Mouse (Mus musculus) spleen, adult 2 months (tissue): ENCODE results near the gene Cdr2l. TPM values are rescaled to one million over a fixed set of nuclear protein-coding genes. Genes with fewer than 3 reads are reported as not detected.

Source experiments
- DNase-seq, 2 experiments: peaks; one replicate each; pipeline versions ENCODE4 v3.0.0 to v3.0.0-alpha.2; 2012 to 2021; ENCODE audit warnings: low spot score in 2 of 2, low read depth in 1 of 2
- H3K27ac ChIP-seq: fragments of 200-500 bp; 2 replicates; pipeline ENCODE4 v1.5.1; 2012; ENCODE audit warnings: low read length, inconsistent platforms; ENCODE audit not compliant: insufficient read depth
- H3K27me3 ChIP-seq: fragments of 200-500 bp; 2 replicates; pipeline ENCODE4 v1.6.1; 2012; ENCODE audit warnings: mild to moderate bottlenecking, moderate library complexity, low read length, inconsistent platforms; ENCODE audit not compliant: control insufficient read depth, insufficient read depth
- H3K36me3 ChIP-seq: fragments of 200-500 bp; 2 replicates; pipeline ENCODE4 v1.6.1; 2012; ENCODE audit warnings: mild to moderate bottlenecking, low read length, inconsistent platforms; ENCODE audit not compliant: control insufficient read depth, insufficient read depth
- H3K4me1 ChIP-seq: fragments of 200-500 bp; 2 replicates; pipeline ENCODE4 v1.6.1; 2011; ENCODE audit warnings: inconsistent platforms; ENCODE audit not compliant: control insufficient read depth, insufficient read depth, insufficient read length
- H3K4me3 ChIP-seq: fragments of 200-500 bp; 2 replicates; pipeline ENCODE4 v1.5.1; 2011; ENCODE audit warnings: mild to moderate bottlenecking, inconsistent platforms; ENCODE audit not compliant: insufficient read depth, insufficient read length; ENCODE audit errors: extremely low read depth
- CTCF ChIP-seq: fragments of 200-500 bp; IDR thresholded peaks from 2 replicates; pipeline ENCODE4 v1.5.1; 2011; ENCODE audit warnings: mild to moderate bottlenecking, inconsistent platforms; ENCODE audit not compliant: insufficient read depth, insufficient read length, insufficient replicate concordance; ENCODE audit errors: extremely low read depth
- POLR2A ChIP-seq: fragments of 200-500 bp; IDR thresholded peaks from 2 replicates; pipeline ENCODE4 v1.6.1; 2011; ENCODE audit warnings: low read depth, low read length, inconsistent platforms
- WGBS: fragments of 180-500 bp; shearing (Covaris S2); methylation state at CpG from one replicate; pipeline ENCODE4 v1.1.7; 2018; 5-methylcytosine and 5-hydroxymethylcytosine counted together
- polyA plus RNA-seq: library from polyadenylated mRNA; depleted of rRNA; stranded (reverse); fragments of >200 nt; gene quantifications from 2 replicates; pipeline ENCODE4 v1.2.3, GENCODE M21; 2012

Cdr2l gene
- polyA plus RNA-seq, 1 experiment: 7.0 TPM

DNA sequence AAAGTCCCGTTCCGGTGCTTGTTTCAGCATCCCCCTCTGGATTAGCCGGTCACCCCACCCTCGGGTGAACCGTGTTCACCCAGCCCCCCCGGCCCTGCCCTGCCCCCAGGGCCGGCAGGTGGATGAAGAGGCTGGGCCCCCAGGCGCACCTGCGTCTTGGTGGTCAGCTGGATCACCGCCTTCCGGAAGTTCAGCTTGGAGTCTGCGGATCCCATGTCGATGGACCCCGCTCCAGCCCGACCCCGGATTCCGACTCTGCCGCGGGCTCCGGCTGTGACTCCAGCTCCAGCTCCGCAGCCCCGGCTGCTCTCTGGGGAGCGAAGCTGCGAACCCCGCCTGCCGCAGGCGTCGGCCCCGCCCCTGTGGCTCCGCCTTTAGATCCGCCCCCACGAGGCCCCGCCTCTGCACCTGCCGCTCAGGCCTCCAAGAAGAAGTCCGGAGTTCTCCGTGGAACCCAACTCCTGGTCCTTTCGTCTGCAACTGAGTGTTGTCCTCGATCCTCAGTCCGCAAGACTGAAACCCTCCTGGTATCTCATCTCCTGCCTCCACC lies 14.2 kb upstream of the Cdr2l start, which contains the start of gene Hid1:
Gene Hid1, minus strand, starts transcription at position 362 of the 550 bp plus-strand sequence.
- peak; percentile 19 to 67 for DNase-seq
- peak within 1 kb of the TSS; percentile 62 for H3K4me3 ChIP-seq
- H3K27me3 ChIP-seq: peaks cover 8% of the 10 kb centered on the region; the same call in 1 of the 2 replicates
- under 1% methylated on average over 39 of the region's 39 CpGs for WGBS
- TF ChIP-seq POLR2A (no peak), CTCF (no peak)
- peaks cover 10% of the 10 kb centered on the region; the same call in 1 of the 2 replicates for H3K4me1 ChIP-seq
- H3K36me3 ChIP-seq: no peaks in the 10 kb centered on the region
- no peak within 1 kb of the TSS; the same call in 1 of the 2 replicates for H3K27ac ChIP-seq

DNA sequence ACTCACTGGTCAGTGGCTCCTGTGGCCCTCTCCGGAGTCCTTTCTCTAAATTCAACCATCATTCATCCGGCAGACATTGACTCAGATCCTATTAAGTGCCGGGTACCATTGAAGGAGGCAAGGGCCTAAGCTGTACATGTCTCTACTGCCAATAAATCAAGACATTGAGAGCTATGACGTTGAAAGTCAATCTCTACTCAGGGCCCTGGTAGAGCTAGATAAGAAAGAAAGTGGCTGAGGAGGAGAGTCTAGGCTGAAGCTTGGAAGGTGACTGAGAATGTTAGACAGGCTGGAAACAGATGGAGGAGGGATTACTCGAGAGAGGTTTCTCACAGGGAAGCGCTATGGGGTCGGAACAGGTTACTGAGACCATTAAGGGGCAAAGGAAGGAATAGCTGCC lies 11.3 kb upstream of the Cdr2l start:
- DNase-seq: no peak
- TF ChIP-seq CTCF (no peak), POLR2A (no peak)
- Histone ChIP-seq H3K27me3 (peaks cover 11% of the 10 kb centered on the region; the same call in 1 of the 2 replicates), H3K36me3 (no peaks in the 10 kb centered on the region), H3K4me1 (peaks cover 12% of the 10 kb centered on the region), H3K4me3 (no peak overlapping the region), H3K27ac (no peak overlapping the region)
- 64% methylated on average over 7 of the region's 7 CpGs for WGBS

DNA sequence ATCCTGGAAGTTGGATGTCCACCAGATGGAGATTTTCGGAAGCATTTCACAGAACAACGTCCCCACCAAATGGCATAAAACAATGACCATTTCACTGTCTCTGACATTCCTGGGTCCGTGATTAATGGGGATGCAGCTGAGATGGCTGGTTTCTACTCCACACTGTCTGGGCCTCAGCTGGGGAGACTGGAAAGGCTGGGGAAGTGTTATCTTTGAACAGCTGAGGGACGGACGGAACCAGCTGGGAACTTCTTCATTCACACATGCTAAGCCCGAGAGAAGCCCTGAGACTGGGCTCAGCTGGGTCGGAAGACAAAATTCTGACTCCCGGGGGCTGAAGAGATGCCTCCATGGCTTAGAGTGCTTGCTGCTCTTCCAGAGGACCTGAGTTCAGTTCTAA lies 10.4 kb upstream of the Cdr2l start:
- Histone ChIP-seq H3K4me1 (peaks cover 12% of the 10 kb centered on the region), H3K27me3 (peaks cover 10% of the 10 kb centered on the region; the same call in 1 of the 2 replicates), H3K4me3 (no peak overlapping the region), H3K27ac (no peak overlapping the region), H3K36me3 (no peaks in the 10 kb centered on the region)
- DNase-seq: no peak
- WGBS: 84% methylated on average over 8 of the region's 8 CpGs
- TF ChIP-seq POLR2A (no peak), CTCF (no peak)

DNA sequence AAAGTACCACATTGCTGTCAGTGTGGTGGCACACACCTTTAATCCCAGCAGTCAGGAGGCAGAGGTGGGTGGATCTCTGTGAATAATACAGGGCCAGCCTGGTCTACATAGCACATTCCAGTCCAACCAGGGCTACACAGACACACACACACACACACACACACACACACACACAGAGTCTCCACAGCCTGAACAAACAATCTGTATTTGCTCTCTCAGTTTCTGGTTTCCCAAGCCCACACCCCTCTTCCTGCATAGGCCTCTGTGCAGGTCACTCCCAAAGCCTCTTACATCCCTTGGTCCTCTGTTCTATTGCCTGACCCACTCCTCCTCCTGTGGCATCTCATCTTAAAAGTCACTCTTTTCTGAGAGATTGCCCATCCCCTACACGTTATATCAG lies 9.7 kb upstream of the Cdr2l start:
- WGBS: 85% methylated on average over 1 of the region's 1 CpGs

DNA sequence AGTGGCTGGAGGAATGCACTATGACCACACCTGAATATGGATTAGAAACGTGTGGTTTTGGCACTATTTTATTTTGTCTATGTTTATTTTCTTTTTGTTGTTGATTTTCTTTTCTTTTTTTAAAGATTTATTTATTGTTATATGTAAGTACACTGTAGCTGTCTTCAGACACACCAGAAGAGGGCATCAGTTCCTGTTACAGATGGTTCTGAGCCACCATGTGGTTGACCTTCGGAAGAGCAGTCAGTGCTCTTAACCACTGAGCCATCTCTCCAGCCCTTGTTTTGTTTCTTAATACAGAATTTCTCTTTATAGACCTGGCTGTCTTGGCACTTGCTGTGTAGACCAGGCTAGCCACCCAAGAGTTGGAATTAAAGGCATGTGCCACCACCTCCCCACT lies 9.0 kb upstream of the Cdr2l start:
- WGBS: 44% methylated on average over 2 of the region's 2 CpGs

More for the DNA sequence above, 9.7 kb upstream of the Cdr2l start:
- TF ChIP-seq CTCF (no peak), POLR2A (no peak)
- peaks cover 7% of the 10 kb centered on the region; the same call in 1 of the 2 replicates for H3K27me3 ChIP-seq
- H3K4me1 ChIP-seq: peaks cover 10% of the 10 kb centered on the region
- no peaks in the 10 kb centered on the region for H3K36me3 ChIP-seq
- no peak overlapping the region for H3K4me3 ChIP-seq
- H3K27ac ChIP-seq: no peak overlapping the region
- no peak for DNase-seq

DNA sequence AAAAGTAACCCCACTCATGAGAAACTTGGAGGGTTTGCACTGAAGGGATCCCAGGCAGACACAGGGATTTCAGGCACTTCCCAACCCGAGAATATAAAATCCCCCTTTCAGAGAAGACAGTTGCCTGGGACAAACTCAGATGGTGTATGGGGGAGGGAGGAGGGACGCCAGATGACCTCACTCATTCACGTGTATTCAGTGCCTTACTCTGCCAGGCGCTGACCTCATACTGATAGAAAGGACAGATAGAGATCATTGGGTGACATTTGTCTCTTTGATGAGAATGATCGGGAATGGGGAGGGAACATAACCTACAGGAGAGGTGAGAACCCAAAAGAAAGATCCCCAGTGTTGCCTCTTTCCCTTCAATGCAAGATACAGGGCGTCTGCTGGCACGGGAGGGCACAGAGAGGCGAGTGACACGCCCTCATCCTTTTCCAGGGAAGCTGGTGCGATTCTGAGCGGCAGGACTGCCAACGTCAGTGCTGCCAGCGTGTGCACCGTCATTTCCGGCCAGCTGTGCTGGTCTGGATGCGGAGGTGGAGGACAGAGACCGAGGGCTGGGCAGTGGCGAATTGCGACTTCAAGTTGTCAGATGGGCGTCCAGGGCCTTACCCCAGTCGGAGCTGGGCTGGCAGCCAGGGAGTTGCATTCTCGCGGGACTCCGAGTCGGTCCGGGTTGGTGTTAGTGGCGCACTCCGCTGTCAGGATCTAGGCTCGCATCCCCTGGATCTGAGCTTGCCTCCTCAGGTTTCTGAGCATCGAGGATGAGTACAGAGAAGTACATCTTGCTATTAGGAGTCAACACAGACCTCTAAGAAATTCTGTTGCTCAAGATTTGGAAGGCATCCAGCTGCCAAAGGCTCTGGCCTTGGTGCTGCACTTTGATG lies 7.7 kb upstream of the Cdr2l start:
- WGBS: 3% methylated on average over 30 of the region's 30 CpGs
- TF ChIP-seq CTCF (no peak), POLR2A (no peak)
- H3K4me1 ChIP-seq: peaks cover 2% of the 10 kb centered on the region; the same call in 1 of the 2 replicates
- peak overlapping the region; percentile 12; the same call in 1 of the 2 replicates for H3K4me3 ChIP-seq
- no peaks in the 10 kb centered on the region for H3K36me3 ChIP-seq
- peak overlapping the region; percentile 10; the same call in 1 of the 2 replicates for H3K27ac ChIP-seq
- no peak for DNase-seq
- peaks cover 3% of the 10 kb centered on the region for H3K27me3 ChIP-seq

More for the DNA sequence above, 9.0 kb upstream of the Cdr2l start:
- DNase-seq: no peak
- TF ChIP-seq POLR2A: no peak
- TF ChIP-seq CTCF: no peak
- no peaks in the 10 kb centered on the region for H3K36me3 ChIP-seq
- H3K4me1 ChIP-seq: peaks cover 2% of the 10 kb centered on the region; the same call in 1 of the 2 replicates
- H3K27me3 ChIP-seq: peaks cover 3% of the 10 kb centered on the region; the same call in 1 of the 2 replicates
- no peak overlapping the region for H3K27ac ChIP-seq
- H3K4me3 ChIP-seq: no peak overlapping the region
